In the genomic region with DNA sequence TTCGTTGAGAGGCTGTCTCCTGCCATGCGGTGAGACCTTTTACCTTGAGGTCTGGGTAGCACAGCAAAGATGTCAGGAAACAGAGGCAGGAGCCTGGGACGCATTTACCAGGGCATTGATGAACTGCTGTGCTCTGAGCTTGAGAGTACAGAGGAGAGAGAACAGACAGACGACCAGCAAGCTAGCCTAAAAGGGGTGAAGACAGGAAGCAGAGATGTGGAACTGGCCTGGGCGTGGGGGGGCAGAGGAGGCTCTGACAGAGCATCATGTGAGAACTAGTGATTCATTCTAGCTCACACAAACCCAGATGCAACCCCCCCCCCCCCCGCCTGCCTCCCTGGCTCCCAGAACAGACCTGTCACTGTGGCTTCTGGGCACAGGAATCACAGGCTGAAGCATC, we compare ENCODE assay signal across 14 mouse cellular contexts.
DNase-seq lines count a peak whose midpoint lies in the region; ATAC-seq and TF ChIP-seq lines count a peak whose summit lies in the region.
"Had no signal": no experiment of that assay in that cellular context is flagged by ENCODE, and none has a peak within 500 bp of the region (broad histone marks: within the 10 kb centered on the region; RNA-seq: fewer than 3 reads in every experiment).

No protein-coding gene starts in this region.

- H3K79me2 ChIP-seq in C2C12 (ENCODE audit: control insufficient read depth, insufficient read depth): no peaks in the 10 kb centered on the region

- no peak overlapping the region for H3K4me3 ChIP-seq in heart, embryonic 15.5 days
- H3K4me3 ChIP-seq in C2C12 (ENCODE audit: insufficient read depth, poor library complexity, severe bottlenecking): no peak overlapping the region
- H3K4me3 ChIP-seq: kidney, embryonic 15.5 days; liver, embryonic 13.5 days; midbrain, embryonic 13.5 days had no signal

- WGBS in heart, embryonic 15.5 days: 26% methylated on average over 6 of the region's 6 CpGs

- no peak for TF ChIP-seq CTCF in C2C12 (IDR thresholded peaks at IDR 0.05; ENCODE audit: control insufficient read depth, insufficient read depth, insufficient read length)

- no peak for DNase-seq in heart, adult 9 months (ENCODE audit: low spot score in 2 of 2)
- DNase-seq in 3134 (ENCODE audit: extremely low read depth, insufficient read length, low spot score): peak; percentile 81
- DNase-seq in fibroblast of lung, adult 2 months (ENCODE audit: low read depth): peak; percentile 45
- no peak for DNase-seq in gastrocnemius, postnatal 10 days
- DNase-seq in left cerebral cortex, postnatal 14 days (ENCODE audit: low spot score in 2 of 2): no peak
- DNase-seq: cerebellum, adult 18-20 months; liver, embryonic 13.5 days; right cerebral cortex, postnatal 4 days; thymus, adult 18-20 months had no signal

- H3K79me3 ChIP-seq in C2C12 (ENCODE audit: low read depth): no peaks in the 10 kb centered on the region

- no peak overlapping the region for H3K9ac ChIP-seq in heart, embryonic 15.5 days
- H3K9ac ChIP-seq: kidney, embryonic 15.5 days; liver, embryonic 13.5 days; midbrain, embryonic 13.5 days had no signal

- intact Hi-C loops in left cerebral cortex, postnatal 14 days (cut with DNase I): no loop called here

- 0 out of 2 replicates have a peak overlapping the region, but pooled peaks have one; percentile 26 for H3K27ac ChIP-seq in heart, embryonic 15.5 days
- H3K27ac ChIP-seq: kidney, embryonic 15.5 days; liver, embryonic 13.5 days; midbrain, embryonic 13.5 days had no signal

- ATAC-seq in heart, embryonic 15.5 days (replicated peaks; ENCODE audit: insufficient number of reproducible peaks, insufficient read depth, low FRiP score, low read depth): no peak
- ATAC-seq: activated CD4-positive, CD25-positive, alpha-beta regulatory T cell, adult 4 months; midbrain, embryonic 13.5 days had no signal

- H3K4me1 ChIP-seq in heart, embryonic 15.5 days (replicated peaks): peaks cover 14% of the 10 kb centered on the region
- H3K4me1 ChIP-seq: liver, embryonic 13.5 days; midbrain, embryonic 13.5 days had no signal

- peak overlapping the region; percentile 65 for H3ac ChIP-seq in C2C12 (ENCODE audit: control insufficient read depth, insufficient read length, low read depth)

- H3K9me3 ChIP-seq in heart, embryonic 15.5 days (replicated peaks): no peaks in the 10 kb centered on the region
- H3K9me3 ChIP-seq: kidney, embryonic 15.5 days; liver, embryonic 13.5 days had no signal

- no peaks in the 10 kb centered on the region for H3K36me3 ChIP-seq in heart, embryonic 15.5 days
- no peaks in the 10 kb centered on the region for H3K36me3 ChIP-seq in C2C12 (ENCODE audit: control insufficient read depth, insufficient read depth)
- H3K36me3 ChIP-seq: kidney, embryonic 15.5 days; liver, embryonic 13.5 days; midbrain, embryonic 13.5 days had no signal

- no peak overlapping the region for H3K4me2 ChIP-seq in heart, embryonic 15.5 days
- H3K4me2 ChIP-seq: liver, embryonic 13.5 days; midbrain, embryonic 13.5 days had no signal

- 0 out of 2 replicates have a peak, but pooled peaks cover 7% of the 10 kb centered on the region for H3K27me3 ChIP-seq in heart, embryonic 15.5 days
- H3K27me3 ChIP-seq in C2C12 (ENCODE audit: control insufficient read depth, insufficient read depth, insufficient read length): no peaks in the 10 kb centered on the region

TF ChIP-seq in C2C12, 6 proteins besides CTCF, POLR2A, EP300 and RAD21:
- TF ChIP-seq MYOG (IDR thresholded peaks at IDR 0.05; ENCODE audit: control insufficient read depth, extremely low read depth, insufficient read length) (no peak), MYOD1 (IDR thresholded peaks at IDR 0.05; ENCODE audit: control insufficient read depth, insufficient read length, low read depth) (no peak), MAX (IDR thresholded peaks at IDR 0.05) (no peak), FOSL1 (IDR thresholded peaks at IDR 0.05; ENCODE audit: insufficient read depth, low read length, poor library complexity, severe bottlenecking) (no peak), USF1 (IDR thresholded peaks at IDR 0.05; ENCODE audit: low read depth) (no peak), CEBPB (IDR thresholded peaks at IDR 0.05; ENCODE audit: low read depth) (no peak)

Comparison
In these comparisons a context has a peak if more than half of its experiments do, and no peak if none do; other contexts are left out.
1. DNase-seq: peak in 3134 (single experiment) and fibroblast of lung, adult 2 months (single experiment); none in heart, adult 9 months (0 of 2), gastrocnemius, postnatal 10 days (single experiment) and left cerebral cortex, postnatal 14 days (0 of 2).